Mouse (Mus musculus): ENCODE results near the gene Lrch3. TPM values are rescaled to one million over a fixed set of nuclear protein-coding genes. Genes with fewer than 3 reads are reported as not detected.

Gene Lrch3
- polyA plus RNA-seq, 1 experiment from 2014 or later: 6.2 TPM

- peak overlapping the region; percentile 77 for H3K27ac ChIP-seq (replicated peaks)
- under 1% methylated on average over 34 of the region's 34 CpGs for WGBS (ENCODE audit: insufficient replicate concordance)
These were observed 35.7 kb upstream of the Lrch3 start for GRCm38 (mm10) chr16:32878157-32878598.

DNA sequence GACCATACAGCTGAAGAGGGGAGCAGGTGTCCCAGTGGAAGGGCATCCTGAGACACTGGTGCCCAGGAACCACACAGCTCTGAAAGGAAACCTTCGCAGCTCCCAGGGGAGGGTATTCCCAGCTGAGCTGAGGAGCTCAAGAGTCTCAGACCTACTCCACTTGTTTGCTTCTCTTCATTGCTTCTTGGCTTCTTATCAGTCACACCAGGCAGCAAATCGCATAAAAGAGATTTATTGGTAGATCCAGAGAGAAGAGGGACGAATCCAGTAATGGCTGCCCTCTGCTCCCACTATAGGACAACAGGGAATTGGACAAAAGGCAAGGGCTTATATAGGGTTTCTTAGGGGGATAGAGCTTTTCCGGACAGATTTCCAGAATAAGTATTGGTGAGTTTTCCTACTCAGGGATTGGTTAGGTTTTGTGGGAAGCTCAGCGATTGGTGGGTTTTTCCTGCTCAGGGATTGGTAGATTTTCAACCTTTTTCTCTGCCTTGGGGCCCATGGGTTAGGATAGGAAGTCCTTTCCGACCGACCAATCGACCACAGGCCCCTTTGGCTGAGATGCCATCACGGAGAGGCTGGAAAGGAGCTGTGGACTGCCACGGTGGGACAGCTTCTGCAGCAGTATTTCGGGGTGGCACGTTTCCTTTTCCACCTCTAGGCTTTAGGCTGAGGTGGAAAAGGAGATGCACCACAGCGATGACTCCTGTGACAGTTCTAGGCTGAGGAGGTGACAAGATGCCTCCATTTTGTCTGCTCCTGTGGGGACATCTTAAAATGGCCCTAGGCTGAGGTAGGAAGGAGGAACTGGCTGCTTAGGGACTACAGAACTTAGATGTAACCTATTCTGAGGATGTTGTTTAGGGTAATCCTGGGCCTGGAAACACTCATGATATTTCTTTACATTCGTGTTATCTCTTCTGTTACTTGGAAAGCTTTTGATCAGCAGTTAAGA is 34.7 kb upstream of the Lrch3 start:
- Histone ChIP-seq H3K9ac (no peak overlapping the region), H3K27me3 (no peaks in the 10 kb centered on the region), H3K4me2 (peak overlapping the region; percentile 99), H3K9me3 (replicated peaks) (no peaks in the 10 kb centered on the region), H3K4me1 (replicated peaks) (peaks cover 23% of the 10 kb centered on the region), H3K4me3 (replicated peaks) (peak overlapping the region; percentile 6; the same call in 1 of the 2 replicates), H3K36me3 (replicated peaks) (no peaks in the 10 kb centered on the region), H3K27ac (replicated peaks) (0 out of 2 replicates have a peak overlapping the region, but pooled peaks have one; percentile 16)
- ATAC-seq (ENCODE audit: insufficient read depth): no peak
- 67% methylated on average over 14 of the region's 14 CpGs for WGBS (ENCODE audit: insufficient replicate concordance)

More at GRCm38 (mm10) chr16:32878157-32878598, 35.7 kb upstream of the Lrch3 start:
- peaks cover 23% of the 10 kb centered on the region for H3K4me1 ChIP-seq (replicated peaks)
- no peaks in the 10 kb centered on the region for H3K36me3 ChIP-seq (replicated peaks)
- H3K9ac ChIP-seq: peak overlapping the region; percentile 77
- no peaks in the 10 kb centered on the region for H3K27me3 ChIP-seq
- peak overlapping the region; percentile 99 for H3K4me2 ChIP-seq
- peak overlapping the region; percentile 85 for H3K4me3 ChIP-seq (replicated peaks)
- ATAC-seq (ENCODE audit: insufficient read depth): peak; percentile 5; the same call in 1 of the 2 replicates
- no peaks in the 10 kb centered on the region for H3K9me3 ChIP-seq (replicated peaks)

DNA sequence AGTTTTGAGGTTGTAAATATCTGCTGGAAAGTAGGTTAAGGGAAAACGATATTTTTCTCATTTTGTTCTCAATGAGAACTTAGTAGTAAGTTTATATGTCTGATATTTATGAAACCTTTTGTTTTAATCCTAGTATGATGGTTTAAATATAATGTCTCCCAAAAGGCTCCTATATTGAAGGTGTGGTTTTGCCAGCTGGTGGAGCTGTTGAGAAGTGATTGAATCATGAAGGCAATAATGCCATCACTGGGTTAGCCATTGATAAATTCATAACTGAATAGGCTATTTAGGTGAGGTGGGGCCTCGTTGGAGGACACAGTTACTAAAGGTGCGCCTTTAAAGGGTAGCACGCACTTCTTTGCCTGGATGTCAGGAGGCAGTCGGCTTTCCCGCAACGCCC is 32.4 kb upstream of the Lrch3 start:
- H3K27ac ChIP-seq (replicated peaks): no peak overlapping the region
- 80% methylated on average over 7 of the region's 7 CpGs for WGBS (ENCODE audit: insufficient replicate concordance)
- peaks cover 2% of the 10 kb centered on the region for H3K36me3 ChIP-seq (replicated peaks)
- no peak overlapping the region for H3K4me3 ChIP-seq (replicated peaks)
- no peaks in the 10 kb centered on the region for H3K27me3 ChIP-seq
- H3K9ac ChIP-seq: no peak overlapping the region
- no peaks in the 10 kb centered on the region for H3K9me3 ChIP-seq (replicated peaks)
- no peak for ATAC-seq (ENCODE audit: insufficient read depth)
- no peak overlapping the region for H3K4me2 ChIP-seq
- H3K4me1 ChIP-seq (replicated peaks): peaks cover 23% of the 10 kb centered on the region

DNA sequence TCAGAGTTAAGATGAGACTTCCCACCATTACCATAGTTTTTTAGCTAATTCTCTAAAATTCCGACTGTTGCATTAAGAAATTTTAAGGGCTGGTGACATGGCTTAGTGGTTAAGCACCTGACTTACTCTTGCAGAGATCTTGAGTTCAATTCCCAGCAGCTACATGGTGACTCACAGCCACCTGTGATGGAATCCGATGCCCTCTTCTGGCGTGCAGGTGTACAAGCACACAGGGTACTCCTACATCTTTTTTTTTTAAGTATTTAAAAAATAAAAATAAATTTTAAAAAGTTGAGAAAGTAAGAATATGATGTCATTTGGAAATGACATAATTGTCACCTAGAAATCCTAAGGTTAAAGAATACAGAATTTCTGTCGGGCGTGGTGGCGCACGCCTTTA is 25.9 kb upstream of the Lrch3 start:
- Histone ChIP-seq H3K4me2 (no peak overlapping the region), H3K4me1 (replicated peaks) (no peaks in the 10 kb centered on the region), H3K36me3 (replicated peaks) (peaks cover 20% of the 10 kb centered on the region), H3K27me3 (no peaks in the 10 kb centered on the region), H3K27ac (replicated peaks) (no peak overlapping the region), H3K9ac (no peak overlapping the region), H3K9me3 (replicated peaks) (no peaks in the 10 kb centered on the region), H3K4me3 (replicated peaks) (no peak overlapping the region)
- ATAC-seq (ENCODE audit: insufficient read depth): no peak
- 83% methylated on average over 7 of the region's 7 CpGs for WGBS (ENCODE audit: insufficient replicate concordance)

GRCm38 (mm10) chr16:32889881-32890280 is 24.0 kb upstream of the Lrch3 start:
- H3K4me3 ChIP-seq (replicated peaks): no peak overlapping the region
- 58% methylated on average over 2 of the region's 2 CpGs for WGBS (ENCODE audit: insufficient replicate concordance)
- no peak for ATAC-seq (ENCODE audit: insufficient read depth)
- no peaks in the 10 kb centered on the region for H3K27me3 ChIP-seq
- H3K36me3 ChIP-seq (replicated peaks): peaks cover 31% of the 10 kb centered on the region
- H3K9me3 ChIP-seq (replicated peaks): no peaks in the 10 kb centered on the region
- no peak overlapping the region for H3K4me2 ChIP-seq
- no peaks in the 10 kb centered on the region for H3K4me1 ChIP-seq (replicated peaks)
- no peak overlapping the region for H3K27ac ChIP-seq (replicated peaks)
- no peak overlapping the region for H3K9ac ChIP-seq

- Histone ChIP-seq H3K4me2 (no peak overlapping the region), H3K4me1 (replicated peaks) (peaks cover 3% of the 10 kb centered on the region; the same call in 1 of the 2 replicates), H3K9ac (no peak overlapping the region), H3K27me3 (no peaks in the 10 kb centered on the region), H3K36me3 (replicated peaks) (peaks cover 43% of the 10 kb centered on the region), H3K9me3 (replicated peaks) (no peaks in the 10 kb centered on the region), H3K4me3 (replicated peaks) (no peak overlapping the region), H3K27ac (replicated peaks) (no peak overlapping the region)
- no peak for ATAC-seq (ENCODE audit: insufficient read depth)
These were observed 17.8 kb upstream of the Lrch3 start for GRCm38 (mm10) chr16:32896126-32896525.

GRCm38 (mm10) chr16:32901360-32902050 is 12.4 kb upstream of the Lrch3 start:
- no peak for ATAC-seq (ENCODE audit: insufficient read depth)
- no peak overlapping the region for H3K9ac ChIP-seq
- H3K27me3 ChIP-seq: no peaks in the 10 kb centered on the region
- 66% methylated on average over 2 of the region's 2 CpGs for WGBS (ENCODE audit: insufficient replicate concordance)
- H3K9me3 ChIP-seq (replicated peaks): no peaks in the 10 kb centered on the region
- no peak overlapping the region for H3K27ac ChIP-seq (replicated peaks)
- no peak overlapping the region for H3K4me2 ChIP-seq
- H3K4me3 ChIP-seq (replicated peaks): no peak overlapping the region
- peaks cover 23% of the 10 kb centered on the region for H3K36me3 ChIP-seq (replicated peaks)
- H3K4me1 ChIP-seq (replicated peaks): peaks cover 2% of the 10 kb centered on the region; the same call in 1 of the 2 replicates

DNA sequence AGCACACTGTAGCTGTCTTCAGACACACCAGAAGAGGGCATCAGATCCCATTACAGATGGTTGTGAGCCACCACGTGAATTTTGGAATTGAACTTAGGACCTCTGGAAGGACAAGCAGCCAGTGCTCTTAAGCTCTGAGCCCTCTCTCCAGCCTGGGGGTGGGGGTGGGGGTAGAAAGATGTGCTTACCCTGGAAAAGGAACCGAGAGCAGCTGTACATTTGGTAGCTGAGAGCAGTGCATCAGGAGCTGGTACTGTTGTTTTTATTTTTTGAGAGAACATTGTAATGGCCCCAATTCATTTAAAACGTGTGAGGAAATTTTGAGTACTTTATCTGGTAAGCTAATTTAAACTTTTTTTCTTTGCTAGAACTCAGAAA is 11.9 kb upstream of the Lrch3 start:
- no peak overlapping the region for H3K4me2 ChIP-seq
- no peak overlapping the region for H3K9ac ChIP-seq
- no peaks in the 10 kb centered on the region for H3K9me3 ChIP-seq (replicated peaks)
- no peaks in the 10 kb centered on the region for H3K4me1 ChIP-seq (replicated peaks)
- H3K36me3 ChIP-seq (replicated peaks): peaks cover 23% of the 10 kb centered on the region
- WGBS (ENCODE audit: insufficient replicate concordance): 54% methylated on average over 3 of the region's 3 CpGs
- H3K27ac ChIP-seq (replicated peaks): no peak overlapping the region
- no peaks in the 10 kb centered on the region for H3K27me3 ChIP-seq
- no peak for ATAC-seq (ENCODE audit: insufficient read depth)
- H3K4me3 ChIP-seq (replicated peaks): no peak overlapping the region

- Histone ChIP-seq H3K4me3 (replicated peaks) (no peak overlapping the region), H3K4me2 (no peak overlapping the region), H3K4me1 (replicated peaks) (no peaks in the 10 kb centered on the region), H3K9ac (no peak overlapping the region), H3K27me3 (no peaks in the 10 kb centered on the region), H3K9me3 (replicated peaks) (no peaks in the 10 kb centered on the region), H3K27ac (replicated peaks) (no peak overlapping the region), H3K36me3 (replicated peaks) (peaks cover 7% of the 10 kb centered on the region)
- 69% methylated on average over 2 of the region's 2 CpGs for WGBS (ENCODE audit: insufficient replicate concordance)
- no peak for ATAC-seq (ENCODE audit: insufficient read depth)
These were observed 7.7 kb upstream of the Lrch3 start for GRCm38 (mm10) chr16:32906186-32906585.

DNA sequence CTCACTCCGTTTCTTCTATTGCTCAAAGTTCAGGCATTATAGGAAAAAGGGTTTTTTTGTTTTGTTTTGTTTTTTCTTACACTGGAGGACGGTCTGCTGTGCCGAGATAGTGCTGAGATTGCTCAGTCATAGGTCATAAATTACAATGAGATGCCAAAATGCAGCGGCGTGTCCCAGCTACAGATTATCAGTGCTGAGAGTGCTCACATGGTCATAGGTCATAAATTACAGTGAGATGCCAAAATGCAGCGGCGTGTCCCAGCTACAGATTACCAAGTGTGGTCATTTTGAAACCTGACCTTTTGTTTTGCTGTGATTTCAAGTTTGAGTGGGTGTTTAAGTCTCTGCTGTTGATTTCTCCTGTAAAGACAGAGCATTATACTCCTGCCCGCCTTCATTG is 7.2 kb upstream of the Lrch3 start:
- WGBS (ENCODE audit: insufficient replicate concordance): 62% methylated on average over 8 of the region's 8 CpGs
- ATAC-seq (ENCODE audit: insufficient read depth): no peak
- no peaks in the 10 kb centered on the region for H3K4me1 ChIP-seq (replicated peaks)
- H3K4me2 ChIP-seq: no peak overlapping the region
- H3K9ac ChIP-seq: no peak overlapping the region
- H3K9me3 ChIP-seq (replicated peaks): no peaks in the 10 kb centered on the region
- no peaks in the 10 kb centered on the region for H3K27me3 ChIP-seq
- H3K27ac ChIP-seq (replicated peaks): no peak overlapping the region
- H3K36me3 ChIP-seq (replicated peaks): peaks cover 4% of the 10 kb centered on the region
- H3K4me3 ChIP-seq (replicated peaks): no peak overlapping the region

DNA sequence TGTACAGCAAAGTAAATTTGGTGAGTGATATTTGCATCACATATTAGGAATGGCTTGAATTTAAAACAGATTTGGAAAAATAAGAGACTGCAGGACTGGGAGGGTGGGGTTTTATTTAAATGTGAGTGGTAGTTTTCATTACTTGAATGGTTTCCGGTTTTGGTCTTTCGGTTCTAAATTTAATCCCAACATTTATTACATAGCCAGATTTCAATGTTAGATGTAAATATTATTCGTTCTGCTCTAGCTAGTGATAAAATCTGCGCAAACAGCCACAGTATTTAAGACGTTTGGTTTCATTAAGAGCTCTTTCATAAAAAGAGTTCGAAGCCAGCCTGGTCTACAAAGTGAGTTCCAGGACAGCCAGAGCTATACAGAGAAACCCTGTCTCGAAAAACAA is 688 bp upstream of the Lrch3 start:
- ATAC-seq (ENCODE audit: insufficient read depth): no peak
- Histone ChIP-seq H3K4me2 (peak overlapping the region; percentile 81), H3K36me3 (replicated peaks) (no peaks in the 10 kb centered on the region), H3K4me3 (replicated peaks) (peak overlapping the region; percentile 97), H3K27ac (replicated peaks) (no peak overlapping the region), H3K4me1 (replicated peaks) (peaks cover 25% of the 10 kb centered on the region), H3K9me3 (replicated peaks) (no peaks in the 10 kb centered on the region), H3K27me3 (no peaks in the 10 kb centered on the region), H3K9ac (no peak overlapping the region)
- 48% methylated on average over 7 of the region's 7 CpGs for WGBS (ENCODE audit: insufficient replicate concordance)

Data from liver, embryonic 15.5 days (tissue).